Mouse (Mus musculus): ENCODE data around the gene Creb3. TPM values are rescaled to one million over a fixed set of nuclear protein-coding genes. Genes with fewer than 3 reads are reported as not detected.
"Not testable (repeated sequence)": the region's sequence is repeated elsewhere in the genome, so short reads cannot be mapped to it uniquely, and the experiment has no call there.

Gene Creb3
- polyA plus RNA-seq, 1 experiment from 2014 or later = 86.2 TPM

- Histone ChIP-seq H3K27ac (ENCODE audit: low read depth, low read length) (no peak within 1 kb of the TSS), H3K9ac (replicated peaks; ENCODE audit: low read depth, low read length) (no peak within 1 kb of the TSS), H3K9me3 (ENCODE audit: control insufficient read depth, low read length) (no peaks in the 10 kb centered on the region), H3K4me3 (ENCODE audit: low read depth, low read length) (no peak within 1 kb of the TSS), H3K27me3 (ENCODE audit: control insufficient read depth, insufficient read depth, low read length) (no peaks in the 10 kb centered on the region), H3K36me3 (ENCODE audit: control insufficient read depth, insufficient read depth, low read length) (peaks cover 22% of the 10 kb centered on the region), H3K4me1 (ENCODE audit: control insufficient read depth, insufficient read depth, low read length) (peaks cover 2% of the 10 kb centered on the region; the same call in 1 of the 2 replicates), H3K4me2 (ENCODE audit: low read depth, low read length) (no peak within 1 kb of the TSS)
- ATAC-seq (ENCODE audit: low read depth) = no peak
- WGBS = 78% methylated on average over 12 of the region's 12 CpGs
These were observed 22.6 kb downstream of the Creb3 start, which contains the start of gene Msmp for GRCm38 (mm10) chr4:43584444-43585416. TSS of gene Msmp (minus strand) at chr4:43584494.

GRCm38 (mm10) chr4:43585682-43586081, 23.6 kb downstream of the Creb3 start:
- Histone ChIP-seq H3K4me3 (ENCODE audit: low read depth, low read length) (no peak overlapping the region), H3K9ac (replicated peaks; ENCODE audit: low read depth, low read length) (no peak overlapping the region), H3K27me3 (ENCODE audit: control insufficient read depth, insufficient read depth, low read length) (no peaks in the 10 kb centered on the region), H3K36me3 (ENCODE audit: control insufficient read depth, insufficient read depth, low read length) (peaks cover 22% of the 10 kb centered on the region), H3K4me1 (ENCODE audit: control insufficient read depth, insufficient read depth, low read length) (no peaks in the 10 kb centered on the region), H3K27ac (ENCODE audit: low read depth, low read length) (no peak overlapping the region), H3K4me2 (ENCODE audit: low read depth, low read length) (no peak overlapping the region), H3K9me3 (ENCODE audit: control insufficient read depth, low read length) (no peaks in the 10 kb centered on the region)
- WGBS = 60% methylated on average over 10 of the region's 10 CpGs
- ATAC-seq (ENCODE audit: low read depth) = no peak

- 79% methylated on average over 8 of the region's 8 CpGs for WGBS
- Histone ChIP-seq H3K27me3 (ENCODE audit: control insufficient read depth, insufficient read depth, low read length) (no peaks in the 10 kb centered on the region), H3K9ac (replicated peaks; ENCODE audit: low read depth, low read length) (no peak overlapping the region)
These were observed 24.3 kb downstream of the Creb3 start for GRCm38 (mm10) chr4:43586411-43586810.

GRCm38 (mm10) chr4:43587681-43588080, 25.5 kb downstream of the Creb3 start:
- H3K9ac ChIP-seq (replicated peaks; ENCODE audit: low read depth, low read length) = no peak overlapping the region
- H3K36me3 ChIP-seq (ENCODE audit: control insufficient read depth, insufficient read depth, low read length) = peaks cover 10% of the 10 kb centered on the region
- no peak for ATAC-seq (ENCODE audit: low read depth)
- no peak overlapping the region for H3K4me3 ChIP-seq (ENCODE audit: low read depth, low read length)
- H3K9me3 ChIP-seq (ENCODE audit: control insufficient read depth, low read length) = no peaks in the 10 kb centered on the region
- H3K4me1 ChIP-seq (ENCODE audit: control insufficient read depth, insufficient read depth, low read length) = no peaks in the 10 kb centered on the region
- 70% methylated on average over 7 of the region's 7 CpGs for WGBS
- no peak overlapping the region for H3K27ac ChIP-seq (ENCODE audit: low read depth, low read length)
- H3K27me3 ChIP-seq (ENCODE audit: control insufficient read depth, insufficient read depth, low read length) = no peaks in the 10 kb centered on the region
- H3K4me2 ChIP-seq (ENCODE audit: low read depth, low read length) = no peak overlapping the region

More at GRCm38 (mm10) chr4:43586411-43586810, 24.3 kb downstream of the Creb3 start:
- no peaks in the 10 kb centered on the region for H3K9me3 ChIP-seq (ENCODE audit: control insufficient read depth, low read length)
- H3K36me3 ChIP-seq (ENCODE audit: control insufficient read depth, insufficient read depth, low read length) = peaks cover 21% of the 10 kb centered on the region
- H3K4me1 ChIP-seq (ENCODE audit: control insufficient read depth, insufficient read depth, low read length) = no peaks in the 10 kb centered on the region
- no peak overlapping the region for H3K4me3 ChIP-seq (ENCODE audit: low read depth, low read length)
- H3K4me2 ChIP-seq (ENCODE audit: low read depth, low read length) = no peak overlapping the region
- no peak overlapping the region for H3K27ac ChIP-seq (ENCODE audit: low read depth, low read length)
- no peak for ATAC-seq (ENCODE audit: low read depth)

GRCm38 (mm10) chr4:43591543-43591942, 29.4 kb downstream of the Creb3 start:
- Histone ChIP-seq H3K36me3 (ENCODE audit: control insufficient read depth, insufficient read depth, low read length) (no peaks in the 10 kb centered on the region), H3K9me3 (ENCODE audit: control insufficient read depth, low read length) (no peaks in the 10 kb centered on the region), H3K27ac (ENCODE audit: low read depth, low read length) (no peak overlapping the region), H3K9ac (replicated peaks; ENCODE audit: low read depth, low read length) (no peak overlapping the region), H3K4me3 (ENCODE audit: low read depth, low read length) (no peak overlapping the region), H3K4me1 (ENCODE audit: control insufficient read depth, insufficient read depth, low read length) (no peaks in the 10 kb centered on the region), H3K27me3 (ENCODE audit: control insufficient read depth, insufficient read depth, low read length) (no peaks in the 10 kb centered on the region), H3K4me2 (ENCODE audit: low read depth, low read length) (no peak overlapping the region)
- WGBS = 69% methylated on average over 5 of the region's 5 CpGs
- no peak for ATAC-seq (ENCODE audit: low read depth)

GRCm38 (mm10) chr4:43591961-43592360, 29.8 kb downstream of the Creb3 start:
- H3K27me3 ChIP-seq (ENCODE audit: control insufficient read depth, insufficient read depth, low read length) = no peaks in the 10 kb centered on the region
- H3K4me1 ChIP-seq (ENCODE audit: control insufficient read depth, insufficient read depth, low read length) = no peaks in the 10 kb centered on the region
- no peak for ATAC-seq (ENCODE audit: low read depth)
- H3K27ac ChIP-seq (ENCODE audit: low read depth, low read length) = no peak overlapping the region
- 82% methylated on average over 3 of the region's 3 CpGs for WGBS
- H3K9ac ChIP-seq (replicated peaks; ENCODE audit: low read depth, low read length) = no peak overlapping the region
- H3K4me2 ChIP-seq (ENCODE audit: low read depth, low read length) = no peak overlapping the region
- H3K4me3 ChIP-seq (ENCODE audit: low read depth, low read length) = no peak overlapping the region
- no peaks in the 10 kb centered on the region for H3K36me3 ChIP-seq (ENCODE audit: control insufficient read depth, insufficient read depth, low read length)
- no peaks in the 10 kb centered on the region for H3K9me3 ChIP-seq (ENCODE audit: control insufficient read depth, low read length)

GRCm38 (mm10) chr4:43593453-43593852, 31.3 kb downstream of the Creb3 start:
- Histone ChIP-seq H3K9me3 (ENCODE audit: control insufficient read depth, low read length) (no peaks in the 10 kb centered on the region), H3K9ac (replicated peaks; ENCODE audit: low read depth, low read length) (no peak overlapping the region), H3K4me1 (ENCODE audit: control insufficient read depth, insufficient read depth, low read length) (no peaks in the 10 kb centered on the region), H3K4me2 (ENCODE audit: low read depth, low read length) (no peak overlapping the region), H3K27ac (ENCODE audit: low read depth, low read length) (no peak overlapping the region), H3K27me3 (ENCODE audit: control insufficient read depth, insufficient read depth, low read length) (no peaks in the 10 kb centered on the region), H3K36me3 (ENCODE audit: control insufficient read depth, insufficient read depth, low read length) (no peaks in the 10 kb centered on the region), H3K4me3 (ENCODE audit: low read depth, low read length) (no peak overlapping the region)
- ATAC-seq (ENCODE audit: low read depth) = no peak
- WGBS = 56% methylated on average over 3 of the region's 3 CpGs

GRCm38 (mm10) chr4:43596597-43596996, 34.5 kb downstream of the Creb3 start:
- not testable (repeated sequence) for H3K9me3 ChIP-seq (ENCODE audit: control insufficient read depth, low read length); H3K4me2 ChIP-seq (ENCODE audit: low read depth, low read length); H3K9ac ChIP-seq (replicated peaks; ENCODE audit: low read depth, low read length); H3K27ac ChIP-seq (ENCODE audit: low read depth, low read length); H3K4me1 ChIP-seq (ENCODE audit: control insufficient read depth, insufficient read depth, low read length); H3K4me3 ChIP-seq (ENCODE audit: low read depth, low read length); H3K27me3 ChIP-seq (ENCODE audit: control insufficient read depth, insufficient read depth, low read length); H3K36me3 ChIP-seq (ENCODE audit: control insufficient read depth, insufficient read depth, low read length); ATAC-seq (ENCODE audit: low read depth)
- WGBS = 89% methylated on average over 2 of the region's 2 CpGs

- Histone ChIP-seq H3K27ac (ENCODE audit: low read depth, low read length) (no peak overlapping the region), H3K9ac (replicated peaks; ENCODE audit: low read depth, low read length) (no peak overlapping the region), H3K27me3 (ENCODE audit: control insufficient read depth, insufficient read depth, low read length) (no peaks in the 10 kb centered on the region), H3K4me3 (ENCODE audit: low read depth, low read length) (no peak overlapping the region), H3K9me3 (ENCODE audit: control insufficient read depth, low read length) (no peaks in the 10 kb centered on the region), H3K36me3 (ENCODE audit: control insufficient read depth, insufficient read depth, low read length) (no peaks in the 10 kb centered on the region), H3K4me2 (ENCODE audit: low read depth, low read length) (no peak overlapping the region), H3K4me1 (ENCODE audit: control insufficient read depth, insufficient read depth, low read length) (no peaks in the 10 kb centered on the region)
- ATAC-seq (ENCODE audit: low read depth) = no peak
- WGBS = 85% methylated on average over 4 of the region's 4 CpGs
These were observed 36.1 kb downstream of the Creb3 start for GRCm38 (mm10) chr4:43598200-43598599.

All from neural tube, embryonic 14.5 days (tissue).